Mouse (Mus musculus) lung, postnatal 10 days (tissue): Measurements from ENCODE around the gene Gm45785.
A peak's percentile ranks its signal among the peaks of the same experiment; 100 is the strongest.
"Not testable (repeated sequence)": the region's sequence is repeated elsewhere in the genome, so short reads cannot be mapped to it uniquely, and the experiment has no call there.

ENCODE experiments used
- DNase-seq: peaks from one replicate; pipeline ENCODE4 v3.0.0; 2021

Gene Gm45785

DNA sequence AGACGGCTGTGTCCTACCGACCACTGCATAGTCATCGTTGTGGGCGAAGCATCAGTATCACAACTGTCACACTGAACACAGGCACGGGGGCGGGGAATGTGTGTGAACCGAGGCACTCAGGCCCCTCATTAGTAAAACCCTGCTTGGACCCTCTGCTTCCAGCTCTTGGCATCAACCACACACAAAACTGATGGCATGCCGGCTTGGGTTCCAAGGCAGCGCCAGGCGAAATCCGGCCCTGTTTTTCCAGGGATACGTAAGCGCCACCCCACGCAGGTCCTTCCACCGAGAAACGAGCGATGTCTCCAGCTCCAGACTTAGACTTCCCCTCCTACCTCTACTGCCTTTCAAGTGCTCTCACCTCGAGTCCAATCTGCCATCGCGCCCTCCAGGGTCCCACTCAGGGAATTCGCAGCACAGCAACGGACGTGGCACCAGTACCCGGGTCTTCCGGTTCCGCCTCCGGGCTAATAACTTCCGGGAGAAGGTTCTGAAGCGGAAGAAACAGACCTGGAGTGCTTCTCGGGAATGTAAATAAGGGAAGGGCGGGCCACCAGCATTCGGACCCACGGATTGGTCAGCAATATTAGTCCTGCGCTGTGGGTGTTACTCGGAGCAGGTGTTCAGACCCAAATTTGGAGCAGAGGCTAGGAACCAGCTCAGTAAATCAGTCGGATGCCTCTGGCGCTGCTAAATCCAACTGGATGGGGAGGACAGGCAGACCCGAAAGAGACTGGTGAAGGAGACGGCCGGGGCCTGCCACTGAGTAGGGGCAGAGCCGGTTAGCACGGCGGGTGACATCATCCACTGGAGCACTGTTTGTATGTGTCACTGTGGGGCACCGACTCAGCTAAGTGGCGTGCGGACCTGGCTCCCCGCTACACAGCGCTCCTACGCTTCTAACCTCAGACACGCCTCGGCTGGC, at the start of gene Gm45785:
Gene Gm45785 (minus strand): TSS at position 472 of the 925 bp plus-strand sequence.
- peak; percentile 93 for DNase-seq

DNA sequence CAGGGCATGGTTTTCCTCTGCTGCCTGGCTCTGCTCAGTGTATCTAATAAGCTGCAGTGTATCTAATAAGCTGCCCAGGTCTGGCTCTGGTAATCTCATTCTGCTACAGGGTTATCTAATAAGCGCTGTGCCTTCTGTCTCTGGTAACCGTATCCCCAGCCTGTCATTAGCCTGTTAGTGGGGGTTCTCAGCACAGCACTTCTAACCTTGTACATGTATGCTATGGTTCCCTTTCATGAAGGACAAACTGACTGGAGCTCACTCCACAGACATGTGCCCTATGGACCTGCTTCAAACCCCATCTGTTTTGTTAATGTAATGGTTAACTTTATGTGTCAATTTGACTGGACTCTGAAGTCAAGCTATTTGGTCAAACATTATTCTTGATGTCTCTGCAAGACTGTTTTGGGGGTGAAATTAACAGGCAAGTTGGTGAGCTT, 49.5 kb upstream of the Gm45785 start:
- no peak for DNase-seq

DNA sequence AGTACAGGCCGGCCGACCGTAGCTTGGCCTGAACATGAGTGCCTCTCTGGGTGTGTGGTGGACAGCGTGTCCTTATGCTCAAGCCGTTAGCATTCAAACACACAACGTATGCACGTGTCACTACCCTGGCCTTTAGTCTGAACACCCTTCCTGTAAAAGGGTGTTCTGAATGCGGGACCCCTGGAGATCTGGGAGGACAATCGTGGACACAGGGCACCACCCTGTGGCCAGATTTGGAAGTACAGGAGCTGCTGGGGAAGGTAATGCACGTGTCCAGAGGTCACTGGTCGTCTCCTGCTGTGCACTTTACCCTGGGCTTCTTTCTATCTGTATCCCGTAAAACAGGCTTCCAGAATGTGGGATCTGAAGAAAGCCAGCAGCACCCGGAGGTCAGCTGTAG, 47.1 kb upstream of the Gm45785 start:
- peak; percentile 84 for DNase-seq

DNA sequence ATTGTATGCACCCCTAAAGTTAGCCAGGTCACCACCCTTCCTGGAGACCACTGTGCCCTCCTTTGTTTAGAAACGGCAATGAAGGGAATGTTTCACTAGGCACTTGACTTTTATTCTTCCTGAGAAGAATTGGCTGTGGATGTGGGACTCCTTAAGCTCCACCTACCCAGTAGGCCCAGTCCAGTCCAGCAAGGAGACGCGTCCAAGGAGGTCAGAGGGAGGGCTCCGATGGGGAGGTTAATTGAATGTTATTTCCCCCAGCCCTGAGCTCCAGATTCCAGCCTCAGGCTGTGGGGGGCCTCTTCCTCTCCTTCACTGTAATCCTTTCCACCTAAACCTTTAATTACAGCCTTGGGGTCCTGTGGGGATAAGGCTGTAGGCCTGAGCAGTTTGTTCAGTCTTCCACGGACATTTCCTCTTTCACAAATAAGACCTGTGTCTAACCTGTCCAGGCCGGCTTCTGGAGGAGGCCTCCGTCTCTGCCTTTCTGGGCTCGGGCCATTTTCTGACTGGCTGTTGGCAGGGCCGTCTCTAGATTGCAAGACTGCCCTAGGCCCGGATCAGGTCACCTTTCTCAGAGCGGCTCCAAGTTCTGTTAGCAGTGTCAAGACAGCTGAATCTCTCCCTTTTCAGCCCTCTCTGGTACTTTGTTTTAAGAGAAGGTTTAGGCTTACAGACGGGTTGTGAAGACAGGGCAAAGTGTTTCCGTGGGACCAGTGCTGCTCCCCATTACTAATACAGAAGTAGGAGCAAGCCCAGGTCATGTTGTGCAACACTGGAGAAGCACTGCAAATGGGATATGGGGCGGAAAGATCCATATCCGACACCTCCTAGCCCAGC, 46.1 kb upstream of the Gm45785 start:
- peak; percentile 21 for DNase-seq

DNA sequence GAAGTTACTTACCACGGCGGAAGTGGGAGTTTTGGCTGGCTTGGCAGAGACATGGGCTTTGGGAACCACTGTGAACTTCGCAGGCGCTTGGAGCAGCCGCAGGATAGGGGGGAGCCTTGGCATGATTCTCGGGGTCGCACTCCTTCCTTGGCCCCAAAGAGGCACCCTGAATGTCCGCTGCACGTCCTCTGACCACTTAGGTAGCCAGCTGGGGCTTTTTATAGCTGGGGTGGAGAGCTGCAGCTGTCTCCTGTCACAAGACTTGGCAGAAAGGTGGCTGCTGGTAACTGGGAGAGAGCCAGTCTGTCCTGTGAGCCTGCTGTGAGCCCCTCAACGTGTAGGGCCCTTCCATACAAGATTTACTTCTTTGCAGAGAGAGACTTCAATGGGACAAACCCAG, 44.1 kb upstream of the Gm45785 start, which contains the start of gene Cox8b:
Gene Cox8b (minus strand): TSS at position 227 of the 400 bp plus-strand sequence.
- DNase-seq, result peak; percentile 25

DNA sequence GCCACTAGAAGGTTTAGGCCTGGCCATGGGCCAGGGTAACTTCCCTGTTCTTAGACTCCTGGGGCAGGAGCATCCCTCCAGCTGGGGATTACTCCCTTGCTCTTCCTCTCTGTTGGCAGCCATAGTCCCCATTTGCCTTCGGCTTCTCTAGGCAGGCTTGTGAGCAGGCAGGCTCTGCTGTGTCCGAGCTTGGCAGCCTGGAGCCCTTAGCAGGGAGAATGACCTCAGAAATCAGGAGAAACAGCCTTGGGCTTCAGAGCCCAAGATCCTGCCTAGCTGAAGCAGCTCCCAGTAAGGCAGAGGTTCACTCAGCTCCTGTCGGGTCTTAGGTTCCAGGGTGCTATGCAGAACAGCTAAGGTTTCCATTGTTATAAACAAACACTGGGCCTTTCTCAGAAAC, 43.0 kb upstream of the Gm45785 start:
- DNase-seq, result no peak

DNA sequence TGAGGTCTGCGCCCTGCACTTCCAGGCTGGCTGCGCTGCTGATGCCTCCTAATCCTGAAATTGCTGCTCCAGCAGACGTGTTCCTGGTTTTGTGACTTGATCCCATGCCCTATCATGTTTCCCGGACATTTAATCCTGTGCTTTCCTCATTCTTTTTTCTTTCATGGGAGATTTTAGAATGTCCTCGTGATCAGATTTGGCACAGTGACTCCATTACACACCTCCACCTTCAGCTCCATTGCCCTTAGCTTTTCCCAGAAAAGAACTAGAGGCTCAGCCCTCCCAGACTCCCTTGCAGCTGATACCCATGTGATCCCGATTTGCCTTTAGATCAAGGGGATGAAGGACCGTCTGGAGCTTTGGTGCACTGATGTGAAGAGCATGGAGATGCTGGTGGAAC, 41.7 kb upstream of the Gm45785 start:
- DNase-seq, result no peak

DNA sequence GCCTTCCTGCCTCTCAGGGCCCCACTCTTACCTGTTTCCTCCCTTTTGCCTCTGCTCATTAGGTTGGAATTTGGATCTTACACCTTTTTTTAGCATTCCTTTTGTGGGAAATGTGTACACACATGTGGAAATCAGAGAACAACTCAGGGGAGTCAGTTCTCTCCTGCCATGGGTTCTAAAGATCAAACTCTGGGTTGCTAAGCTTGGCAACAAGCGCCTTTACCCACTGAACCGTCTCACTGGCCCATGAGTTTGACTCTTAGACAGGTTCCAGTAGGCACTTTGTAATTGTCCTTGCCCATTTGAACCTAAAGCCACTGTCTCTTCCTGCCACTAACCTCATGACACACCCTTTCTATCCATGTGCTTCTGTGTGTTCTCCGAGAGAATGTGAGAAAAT, 38.5 kb upstream of the Gm45785 start:
- DNase-seq, result no peak

DNA sequence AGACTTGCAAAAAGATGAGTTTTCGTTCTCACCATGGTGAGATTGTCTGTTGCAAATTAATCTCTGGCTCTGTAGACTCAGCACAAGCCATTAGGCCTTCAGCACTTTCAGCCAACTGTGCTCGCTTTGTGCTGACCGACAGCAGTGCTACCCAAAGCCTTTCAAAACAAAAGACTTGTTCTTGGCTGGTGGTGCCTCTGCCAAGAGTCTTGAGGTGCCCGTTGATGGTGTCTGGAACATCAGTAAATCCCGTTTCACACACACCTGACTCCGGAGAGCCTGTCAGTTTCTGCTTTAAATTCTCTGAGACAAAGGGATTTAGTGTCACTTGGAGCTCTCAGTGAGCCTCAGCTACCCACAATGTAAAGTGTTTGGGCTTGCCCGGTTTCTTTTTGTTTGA, 37.9 kb upstream of the Gm45785 start:
- no peak for DNase-seq

DNA sequence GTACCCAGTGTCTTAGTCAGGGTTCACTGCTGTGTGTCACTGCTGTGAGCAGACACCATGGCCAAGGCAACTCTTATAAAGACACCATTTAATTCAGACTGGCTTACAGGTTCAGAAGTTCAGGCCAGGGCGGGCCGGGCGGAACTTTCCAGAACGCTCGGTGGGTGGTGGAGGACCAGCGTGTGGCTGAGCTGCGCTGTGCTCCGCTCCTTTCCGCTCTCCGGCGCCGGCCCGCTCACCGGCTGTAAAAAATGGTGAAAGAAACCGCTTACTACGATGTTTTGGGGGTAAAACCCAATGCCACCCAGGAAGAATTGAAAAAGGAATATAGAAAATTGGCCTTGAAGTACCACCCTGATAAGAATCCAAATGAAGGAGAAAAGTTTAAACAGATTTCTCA, 34.5 kb upstream of the Gm45785 start:
- not testable (repeated sequence) for DNase-seq

DNA sequence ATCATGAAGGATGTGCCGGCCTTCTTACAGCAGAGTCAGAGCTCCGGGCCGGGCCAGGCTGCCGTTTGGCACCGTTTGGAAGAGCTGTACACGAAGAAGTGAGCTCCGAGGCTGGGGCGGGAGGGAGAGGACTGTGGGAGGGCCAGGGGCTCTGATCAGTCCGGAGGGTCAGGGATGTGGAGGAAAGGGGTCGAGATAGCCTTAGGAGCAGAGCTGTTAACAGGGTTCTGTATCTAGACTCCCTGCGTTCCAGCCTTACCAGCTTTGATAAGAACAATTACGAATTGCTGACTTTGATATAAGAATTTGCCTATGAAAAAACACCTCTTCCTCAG, 26.3 kb upstream of the Gm45785 start:
- DNase-seq, result no peak

DNA sequence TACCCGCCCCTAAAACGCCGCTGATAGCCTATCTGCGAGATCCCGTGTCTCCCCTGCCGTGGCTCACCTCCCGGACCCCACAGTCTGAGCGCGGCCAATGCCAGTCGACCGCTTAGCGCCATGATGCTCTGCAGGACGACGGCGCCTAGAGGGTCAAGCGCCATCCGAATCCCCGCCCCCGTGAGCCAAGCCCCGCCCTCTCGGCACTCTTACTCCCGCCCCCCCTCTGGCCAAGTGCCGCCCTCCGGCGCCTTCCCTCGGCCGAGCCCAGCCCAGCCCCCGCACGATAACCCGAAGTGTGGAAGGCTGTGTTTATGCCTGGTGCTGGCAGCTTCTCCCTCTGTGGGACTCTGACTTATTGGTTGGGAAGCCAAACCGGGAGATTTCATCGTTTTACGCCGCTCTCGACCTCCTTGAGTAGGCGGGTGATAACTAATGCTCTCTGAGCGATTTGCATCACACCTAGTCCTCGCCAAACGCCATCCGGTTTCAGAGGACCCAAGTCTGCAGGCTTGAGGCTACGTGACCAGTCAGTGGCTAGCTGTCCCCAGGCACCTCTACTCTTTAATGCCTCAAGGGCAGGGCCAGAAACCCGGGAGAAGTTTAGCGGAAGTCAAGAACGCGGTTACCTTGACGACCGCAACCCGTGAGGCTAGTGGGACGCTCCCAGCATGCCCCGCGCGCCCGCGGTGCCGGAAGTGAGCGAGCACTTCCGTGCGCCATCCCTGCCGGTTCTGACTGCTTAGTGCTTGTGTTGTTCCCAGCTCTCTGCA, 25.8 kb upstream of the Gm45785 start, which contains the start of the genes Psmd13 and Sirt3:
Gene Psmd13 (plus strand): TSS at position 273 of the 773 bp plus-strand sequence.
Gene Sirt3 (minus strand): TSS at position 614 of the 773 bp plus-strand sequence.
- DNase-seq, result peak; percentile 96

DNA sequence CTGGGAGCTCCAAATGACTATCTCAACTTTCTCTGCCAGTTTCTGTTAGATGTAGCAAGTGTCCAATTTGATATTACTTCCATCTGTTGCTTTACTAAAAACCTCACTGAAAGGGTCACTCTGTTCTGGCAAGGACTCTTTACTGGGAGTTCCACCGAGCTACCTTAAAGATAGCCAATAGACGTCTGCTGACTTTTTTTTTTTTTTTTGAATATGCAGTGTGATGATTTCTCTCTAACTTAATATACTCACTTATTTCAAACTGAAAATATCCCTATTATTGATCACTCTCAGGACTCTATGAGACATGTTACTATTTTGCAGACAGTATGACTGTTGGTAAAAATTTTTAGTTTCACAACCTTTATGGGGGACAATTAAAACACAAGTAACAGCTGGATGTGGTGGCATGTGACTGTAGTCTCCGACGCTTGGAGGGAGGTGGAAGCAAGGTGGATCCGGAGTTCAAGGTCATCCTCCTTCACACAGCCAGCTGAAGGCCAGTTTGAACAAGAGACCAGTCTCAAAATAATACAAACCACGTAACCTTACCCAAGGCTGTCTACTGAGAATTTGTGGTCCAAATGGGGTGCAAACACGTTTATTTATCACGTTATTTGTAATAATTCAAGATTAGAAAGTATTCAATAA, 24.9 kb upstream of the Gm45785 start:
- DNase-seq, result no peak

DNA sequence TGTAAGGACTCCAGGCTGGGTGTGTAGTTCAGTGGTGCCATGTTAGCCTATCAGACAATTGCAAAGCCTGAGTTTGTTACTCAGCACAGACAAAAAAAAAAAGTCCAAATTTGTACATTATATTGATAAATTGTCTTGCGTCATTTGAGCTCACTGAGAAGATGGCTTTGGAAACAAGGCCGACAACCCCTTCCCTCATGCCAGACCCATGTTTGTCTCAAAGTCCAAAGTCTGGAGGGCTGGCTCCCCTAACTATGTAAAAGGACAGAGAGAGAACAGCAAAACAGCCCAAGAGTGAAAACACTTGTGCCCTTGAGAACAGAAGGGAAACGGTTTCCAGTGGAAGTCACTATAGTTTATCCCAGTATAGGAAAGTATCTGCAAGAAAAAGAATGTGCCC, 24.3 kb upstream of the Gm45785 start:
- no peak for DNase-seq

DNA sequence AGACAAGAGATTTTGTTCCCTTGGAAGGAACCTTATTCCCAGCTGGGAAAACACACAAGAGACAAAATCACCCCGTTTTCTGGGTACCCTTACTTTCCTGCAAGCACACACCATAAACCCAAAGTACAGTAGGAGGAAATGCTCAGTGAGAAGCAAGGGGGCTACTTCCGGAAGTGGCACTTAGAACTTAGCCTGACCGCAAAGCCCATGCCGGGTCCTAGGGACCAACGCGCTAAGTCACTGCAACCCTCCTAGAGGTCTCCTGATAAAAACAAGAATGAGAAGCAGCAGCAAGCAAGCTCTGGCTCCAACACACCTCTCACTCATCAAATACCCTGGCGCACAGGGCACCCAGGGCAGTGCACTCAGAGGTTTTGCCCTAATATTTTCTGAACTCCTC, 23.2 kb upstream of the Gm45785 start:
- DNase-seq, result no peak

DNA sequence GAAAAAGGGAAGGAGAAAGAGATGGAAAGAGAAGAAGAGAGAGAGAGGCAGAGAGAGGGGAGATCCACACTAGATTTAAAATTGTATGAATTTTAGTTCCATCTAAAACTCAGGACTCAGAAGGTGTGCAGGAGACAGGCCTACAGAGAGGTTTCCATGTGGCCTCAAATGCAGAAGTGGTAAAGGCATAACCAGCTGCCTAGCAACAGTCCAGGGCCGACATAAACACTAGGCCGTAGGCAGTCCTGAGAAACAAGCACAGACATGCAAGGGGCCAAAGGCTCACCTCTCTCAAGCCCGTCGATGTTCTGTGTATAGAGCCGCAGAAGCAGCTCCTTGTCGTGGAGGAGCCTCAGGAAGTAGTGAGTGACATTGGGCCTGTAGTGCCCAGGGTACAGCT, 21.2 kb upstream of the Gm45785 start:
- no peak for DNase-seq

DNA sequence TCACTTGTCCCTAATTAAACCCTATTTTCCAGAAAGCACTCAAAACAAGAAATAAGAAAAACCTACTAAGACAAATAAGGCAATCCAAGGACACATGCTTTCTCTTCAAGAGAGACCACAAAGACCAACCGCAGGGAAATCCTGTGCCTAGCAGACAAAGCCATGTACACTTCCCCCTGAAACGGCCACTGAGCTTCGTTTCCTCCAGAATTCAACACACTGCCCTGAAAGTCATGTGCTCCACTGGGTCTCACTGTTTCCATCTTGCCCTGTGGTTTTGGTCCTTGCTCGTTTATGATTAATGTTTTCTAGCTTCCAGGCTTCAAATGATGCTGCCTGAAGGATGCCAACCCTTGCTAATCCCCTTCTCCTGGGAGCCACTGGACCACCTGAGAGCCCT, 18.1 kb upstream of the Gm45785 start:
- DNase-seq, result no peak

DNA sequence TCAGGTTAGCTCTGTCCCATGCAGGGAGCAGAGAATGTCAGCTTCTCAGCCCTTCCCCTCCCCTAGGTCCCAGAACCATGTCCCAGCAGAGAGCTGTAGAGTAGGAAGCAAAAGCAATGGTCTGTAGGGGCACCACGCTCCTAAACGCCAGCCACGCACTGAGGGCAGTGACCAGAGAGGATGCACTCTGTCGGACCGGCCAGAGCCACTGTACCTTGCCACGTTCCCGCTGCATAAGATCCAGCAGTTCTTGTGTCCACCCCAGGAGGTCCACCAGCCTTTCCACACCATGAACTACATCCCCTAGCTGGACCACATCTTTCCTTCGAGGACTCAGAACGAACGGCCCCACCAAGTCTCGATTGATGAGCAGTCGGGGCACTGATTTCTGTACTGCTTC, 8.6 kb upstream of the Gm45785 start:
- no peak for DNase-seq

DNA sequence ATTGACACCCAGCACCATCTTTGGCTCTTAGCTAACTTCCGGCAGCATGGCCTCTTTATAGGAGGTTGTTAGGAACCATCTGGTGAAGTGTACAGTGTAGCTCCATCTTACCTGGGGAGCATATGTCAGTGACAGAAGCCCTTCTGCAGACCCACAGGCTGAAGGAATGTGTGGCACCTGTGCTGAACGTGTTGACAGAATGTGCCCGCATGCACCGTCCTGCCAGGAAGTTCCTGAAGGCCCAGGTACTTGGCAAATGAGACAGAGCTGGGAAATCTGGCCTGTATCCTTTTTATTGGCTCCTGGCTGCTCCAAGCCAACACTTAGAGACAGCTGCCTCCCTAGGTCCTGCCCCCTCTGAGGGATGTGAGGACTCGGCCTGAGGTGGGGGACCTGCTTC, 4.6 kb upstream of the Gm45785 start:
- no peak for DNase-seq

DNA sequence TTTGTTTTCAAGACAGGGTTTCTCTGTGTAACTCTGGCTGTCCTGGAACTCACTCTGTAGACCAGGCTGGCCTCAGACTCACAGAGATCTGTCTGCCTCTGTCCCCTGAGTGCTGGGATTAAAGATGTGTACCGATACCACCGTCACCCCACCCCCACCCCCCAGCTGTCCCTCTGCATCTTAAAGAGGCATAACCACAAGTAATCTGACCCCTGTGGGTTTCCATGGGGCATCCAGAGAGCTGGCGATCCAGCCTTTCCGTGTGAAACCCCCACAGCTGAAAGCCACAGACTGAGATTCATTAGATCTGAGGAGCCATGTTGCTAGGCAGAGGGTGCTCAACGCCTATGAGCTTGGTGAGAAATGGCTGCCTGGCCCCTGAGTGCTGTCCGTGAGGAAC, 3.9 kb upstream of the Gm45785 start:
- no peak for DNase-seq

DNA sequence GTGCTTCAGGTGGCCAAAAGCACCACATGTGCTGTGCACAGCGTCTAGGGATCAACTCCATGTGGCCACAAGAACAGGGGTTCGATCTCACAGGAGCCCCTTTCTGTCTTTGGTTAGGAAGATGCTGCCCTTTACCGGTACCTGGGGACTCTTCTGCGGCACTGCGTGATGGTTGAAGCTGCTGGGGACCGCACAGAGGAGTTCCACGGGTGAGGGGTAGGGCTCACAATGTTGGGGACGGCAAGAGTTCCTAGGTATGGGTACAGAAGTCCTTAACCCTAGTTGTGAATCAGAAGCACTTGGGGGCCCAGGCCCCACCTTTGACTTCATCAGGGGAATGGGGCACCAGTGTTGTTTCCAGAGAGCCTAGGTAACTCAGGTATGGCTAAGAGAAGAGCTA, 2.6 kb upstream of the Gm45785 start:
- DNase-seq, result no peak
